Mouse (Mus musculus) embryonic facial prominence, embryonic 12.5 days (tissue): ENCODE results near the gene Pif1. TPM values are rescaled to one million over a fixed set of nuclear protein-coding genes. Genes with fewer than 3 reads are reported as not detected.

Experiments
- ATAC-seq: fragments of 200-750 bp; cut with Nextera tagmentation; 2 replicates; pipeline ENCODE4 v1.8.0; 2017; ENCODE audit not compliant: insufficient number of reproducible peaks, insufficient read depth, low FRiP score, low TSS enrichment
- H3K27ac ChIP-seq: fragments of 300-500 bp; sonication (generic); 2 replicates; pipeline ENCODE4 v1.5.1; 2016; ENCODE audit warnings: mild to moderate bottlenecking
- H3K27me3 ChIP-seq: fragments of 300-500 bp; sonication (generic); 2 replicates; pipeline ENCODE4 v1.6.1; 2016; ENCODE audit warnings: mild to moderate bottlenecking, moderate library complexity
- H3K36me3 ChIP-seq: fragments of 300-500 bp; sonication (generic); 2 replicates; pipeline ENCODE4 v1.6.1; 2016; ENCODE audit warnings: mild to moderate bottlenecking
- H3K4me1 ChIP-seq: fragments of 300-500 bp; sonication (generic); 2 replicates; pipeline ENCODE4 v1.6.1; 2016
- H3K4me2 ChIP-seq: fragments of 300-500 bp; sonication (generic); replicated peaks from 2 replicates; pipeline ENCODE4 v1.6.1; 2016; ENCODE audit warnings: mild to moderate bottlenecking, moderate library complexity
- H3K4me3 ChIP-seq: fragments of 300-500 bp; sonication (generic); 2 replicates; pipeline ENCODE4 v1.5.1; 2016; ENCODE audit warnings: mild to moderate bottlenecking
- H3K9ac ChIP-seq: fragments of 300-500 bp; sonication (generic); 2 replicates; pipeline ENCODE4 v1.6.1; 2016; ENCODE audit warnings: mild to moderate bottlenecking, moderate library complexity
- H3K9me3 ChIP-seq: fragments of 300-500 bp; sonication (generic); 2 replicates; pipeline ENCODE4 v1.6.1; 2016; ENCODE audit warnings: mild to moderate bottlenecking, moderate library complexity
- WGBS: fragments of 180-500 bp; shearing (Covaris S2); methylation state at CpG from one replicate; pipeline ENCODE4 v1.1.7; 2016; 5-methylcytosine and 5-hydroxymethylcytosine counted together
- polyA plus RNA-seq: library from polyadenylated mRNA; unstranded; fragments of >200 nt; fragmentation: Nextera tagmentation; extraction: Ambion mirVana; gene quantifications from 2 replicates; pipeline ENCODE4 v1.2.1, GENCODE M21; 2016

The Pif1 gene
- polyA plus RNA-seq, 1 experiment from 2014 or later, result 21.8 TPM

DNA sequence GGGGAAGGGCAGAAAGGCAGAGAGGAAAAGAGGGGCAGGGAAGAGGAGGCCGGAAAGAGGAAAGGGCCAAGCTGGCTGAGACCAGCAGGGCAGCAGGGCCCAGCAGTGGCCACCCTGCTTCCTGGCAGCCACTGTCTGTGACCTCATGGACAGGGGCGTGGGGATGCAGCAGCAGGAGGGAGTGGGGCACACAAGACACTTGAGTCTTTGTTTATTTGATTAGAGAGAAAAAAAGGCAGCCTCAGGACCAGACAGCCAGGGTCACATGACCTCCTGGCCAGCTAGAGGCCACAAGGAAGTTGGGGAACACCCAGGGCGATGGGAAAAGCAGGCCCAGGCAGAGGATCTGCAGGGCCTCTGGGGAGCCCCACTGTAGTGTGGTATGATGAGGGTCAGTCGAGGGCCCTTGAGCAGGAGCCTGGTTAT, 24.9 kb upstream of the Pif1 start:
- Histone ChIP-seq H3K27me3 (no peaks in the 10 kb centered on the region), H3K36me3 (peaks cover 45% of the 10 kb centered on the region), H3K9ac (no peak overlapping the region), H3K4me1 (peaks cover 11% of the 10 kb centered on the region), H3K9me3 (no peaks in the 10 kb centered on the region), H3K4me2 (no peak overlapping the region), H3K4me3 (no peak overlapping the region), H3K27ac (peak overlapping the region; percentile 46; the same call in 1 of the 2 replicates)
- ATAC-seq, result no peak
- WGBS, result 23% methylated on average over 4 of the region's 4 CpGs

- no peak for ATAC-seq
- Histone ChIP-seq H3K4me1 (peaks cover 11% of the 10 kb centered on the region), H3K9me3 (no peaks in the 10 kb centered on the region), H3K4me2 (no peak overlapping the region), H3K27me3 (no peaks in the 10 kb centered on the region), H3K27ac (no peak overlapping the region), H3K4me3 (no peak overlapping the region), H3K36me3 (peaks cover 38% of the 10 kb centered on the region), H3K9ac (no peak overlapping the region)
- WGBS, result 87% methylated on average over 5 of the region's 5 CpGs
These were observed 23.9 kb upstream of the Pif1 start for GRCm38 (mm10) chr9:65563073-65563472.

DNA sequence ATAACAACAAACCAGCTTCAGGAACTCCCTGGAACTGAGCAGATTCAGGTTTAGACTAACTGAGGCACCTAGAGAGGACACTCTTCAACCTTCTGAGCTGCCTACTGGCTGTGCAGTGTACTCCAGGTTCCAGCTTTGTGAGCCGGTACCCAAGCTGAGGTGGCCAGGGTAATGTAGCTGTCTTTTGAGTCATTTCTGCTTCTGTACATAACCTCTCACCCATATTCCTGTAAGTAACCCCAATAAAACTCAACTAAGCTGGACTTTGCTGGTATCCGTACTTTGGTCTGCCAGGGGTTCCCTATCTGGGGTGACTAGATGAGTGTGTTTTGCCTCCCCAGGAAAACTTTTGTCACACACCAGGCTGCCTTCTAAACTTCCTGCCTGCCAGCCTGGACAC, 22.3 kb upstream of the Pif1 start:
- no peak overlapping the region for H3K27ac ChIP-seq
- no peak for ATAC-seq
- H3K9ac ChIP-seq, result no peak overlapping the region
- no peak overlapping the region for H3K4me2 ChIP-seq
- H3K36me3 ChIP-seq, result peaks cover 41% of the 10 kb centered on the region
- H3K4me3 ChIP-seq, result no peak overlapping the region
- WGBS, result 97% methylated on average over 2 of the region's 2 CpGs
- peaks cover 11% of the 10 kb centered on the region for H3K4me1 ChIP-seq
- no peaks in the 10 kb centered on the region for H3K9me3 ChIP-seq
- H3K27me3 ChIP-seq, result no peaks in the 10 kb centered on the region

- no peak overlapping the region for H3K27ac ChIP-seq
- 95% methylated on average over 6 of the region's 6 CpGs for WGBS
- H3K4me2 ChIP-seq, result no peak overlapping the region
- H3K4me3 ChIP-seq, result no peak overlapping the region
- H3K27me3 ChIP-seq, result no peaks in the 10 kb centered on the region
- peaks cover 34% of the 10 kb centered on the region for H3K36me3 ChIP-seq
- H3K4me1 ChIP-seq, result peaks cover 4% of the 10 kb centered on the region; the same call in 1 of the 2 replicates
- no peak for ATAC-seq
- H3K9me3 ChIP-seq, result no peaks in the 10 kb centered on the region
- H3K9ac ChIP-seq, result no peak overlapping the region
These were observed 18.2 kb upstream of the Pif1 start for GRCm38 (mm10) chr9:65568787-65569186.

- Histone ChIP-seq H3K27me3 (no peaks in the 10 kb centered on the region), H3K4me2 (no peak overlapping the region), H3K27ac (0 out of 2 replicates have a peak overlapping the region, but pooled peaks have one; percentile 23), H3K36me3 (peaks cover 32% of the 10 kb centered on the region), H3K9me3 (no peaks in the 10 kb centered on the region), H3K4me3 (no peak overlapping the region), H3K4me1 (peaks cover 4% of the 10 kb centered on the region; the same call in 1 of the 2 replicates), H3K9ac (no peak overlapping the region)
- WGBS, result 73% methylated on average over 6 of the region's 6 CpGs
- no peak for ATAC-seq
These were observed 17.4 kb upstream of the Pif1 start for GRCm38 (mm10) chr9:65569491-65569971.

GRCm38 (mm10) chr9:65572837-65573236, 14.1 kb upstream of the Pif1 start:
- Histone ChIP-seq H3K4me2 (no peak overlapping the region), H3K9me3 (no peaks in the 10 kb centered on the region), H3K4me1 (peaks cover 26% of the 10 kb centered on the region), H3K9ac (no peak overlapping the region), H3K27me3 (no peaks in the 10 kb centered on the region), H3K36me3 (peaks cover 23% of the 10 kb centered on the region), H3K4me3 (no peak overlapping the region), H3K27ac (no peak overlapping the region)
- 92% methylated on average over 6 of the region's 6 CpGs for WGBS
- ATAC-seq, result no peak

DNA sequence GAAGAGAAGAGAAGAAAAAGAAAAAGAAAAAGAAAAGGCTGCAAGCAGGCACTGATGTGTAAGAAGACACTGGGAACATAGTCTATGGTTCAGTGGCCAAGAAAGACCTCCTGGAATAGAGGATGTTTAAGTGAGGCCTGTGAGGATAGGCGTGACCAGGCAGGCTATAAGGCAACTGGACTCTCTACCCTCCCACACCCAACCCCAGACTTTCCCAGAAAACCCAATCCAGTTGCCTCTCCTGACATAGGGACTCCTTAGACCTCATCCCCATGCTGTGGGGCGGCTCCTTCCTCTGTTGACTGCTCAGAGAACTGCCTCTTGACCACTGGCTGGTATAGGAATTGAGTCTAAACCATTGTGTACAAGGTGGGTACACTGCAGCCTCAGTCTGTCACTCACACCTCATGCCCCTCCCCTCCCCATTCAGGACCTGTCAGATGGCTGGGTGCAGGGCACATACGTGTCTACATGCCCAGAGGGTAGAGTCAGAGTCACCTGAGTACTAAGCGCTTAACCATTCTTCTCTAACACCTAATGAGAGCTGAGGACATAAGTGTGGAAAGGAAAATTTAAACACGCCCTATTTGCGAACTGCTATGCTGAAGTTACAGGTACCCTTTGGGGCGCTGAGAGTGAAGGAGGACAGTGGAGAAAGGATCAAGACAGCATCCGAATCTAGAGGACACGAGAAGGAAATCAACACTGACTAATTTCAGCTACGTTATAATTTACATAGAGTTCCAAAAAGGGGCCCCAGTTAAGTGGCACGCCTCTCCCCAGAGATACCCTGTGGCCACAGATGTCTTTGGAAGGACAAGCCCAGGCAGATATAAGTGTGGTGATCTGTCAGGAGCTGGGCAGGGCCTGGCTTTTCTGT, 12.2 kb upstream of the Pif1 start:
- Histone ChIP-seq H3K36me3 (peaks cover 14% of the 10 kb centered on the region), H3K27ac (peak overlapping the region; percentile 32; the same call in 1 of the 2 replicates), H3K4me2 (no peak overlapping the region), H3K9ac (no peak overlapping the region), H3K4me3 (no peak overlapping the region), H3K4me1 (peaks cover 41% of the 10 kb centered on the region), H3K27me3 (no peaks in the 10 kb centered on the region), H3K9me3 (no peaks in the 10 kb centered on the region)
- no peak for ATAC-seq
- WGBS, result 84% methylated on average over 11 of the region's 11 CpGs

- Histone ChIP-seq H3K4me1 (peaks cover 37% of the 10 kb centered on the region), H3K27me3 (no peaks in the 10 kb centered on the region), H3K9ac (no peak overlapping the region), H3K9me3 (no peaks in the 10 kb centered on the region), H3K27ac (peak overlapping the region; percentile 32; the same call in 1 of the 2 replicates), H3K4me2 (no peak overlapping the region), H3K36me3 (peaks cover 14% of the 10 kb centered on the region), H3K4me3 (no peak overlapping the region)
- no peak for ATAC-seq
- 71% methylated on average over 8 of the region's 8 CpGs for WGBS
These were observed 11.4 kb upstream of the Pif1 start for GRCm38 (mm10) chr9:65575393-65576196.

- H3K4me3 ChIP-seq, result no peak overlapping the region
- H3K4me2 ChIP-seq, result no peak overlapping the region
- H3K9ac ChIP-seq, result no peak overlapping the region
- peaks cover 37% of the 10 kb centered on the region for H3K4me1 ChIP-seq
- H3K9me3 ChIP-seq, result no peaks in the 10 kb centered on the region
- no peaks in the 10 kb centered on the region for H3K27me3 ChIP-seq
- H3K27ac ChIP-seq, result no peak overlapping the region; the same call in none of the 2 replicates
- WGBS, result 34% methylated on average over 7 of the region's 7 CpGs
- H3K36me3 ChIP-seq, result peaks cover 9% of the 10 kb centered on the region
- ATAC-seq, result no peak
These were observed 10.0 kb upstream of the Pif1 start for GRCm38 (mm10) chr9:65576861-65577510.

DNA sequence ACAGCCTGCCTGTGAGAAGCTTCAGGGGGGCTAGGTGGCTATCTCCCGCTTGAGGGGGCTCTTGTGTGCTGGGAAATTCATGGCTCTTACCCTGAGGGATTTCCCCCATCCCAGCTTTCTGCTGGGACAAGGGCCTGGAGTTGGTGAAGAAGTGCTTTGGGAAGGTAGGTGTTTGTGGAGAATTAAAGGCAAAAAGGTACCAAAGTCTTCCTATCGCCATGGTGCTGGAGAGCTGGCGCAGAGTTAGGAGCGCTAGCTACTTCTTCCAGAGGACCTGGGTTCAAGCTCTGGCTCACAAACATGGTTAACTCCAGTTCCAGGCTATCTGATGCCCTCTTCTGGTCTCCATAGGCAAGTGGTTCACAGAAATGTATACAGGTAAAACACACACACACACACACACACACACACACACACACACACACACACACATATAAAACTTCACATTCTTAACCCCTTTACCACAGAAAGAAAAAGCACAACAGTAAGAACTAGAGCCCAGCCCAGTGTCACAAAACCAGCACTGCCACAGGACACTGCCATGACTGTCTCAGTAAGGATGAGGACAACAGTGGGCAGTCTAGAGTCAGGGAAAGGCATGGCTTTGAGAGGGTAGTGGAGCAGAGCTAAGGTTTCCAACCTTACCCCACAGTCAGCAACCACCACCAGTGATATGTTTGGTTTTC, 9.3 kb upstream of the Pif1 start:
- Histone ChIP-seq H3K36me3 (peaks cover 3% of the 10 kb centered on the region), H3K27ac (no peak overlapping the region; the same call in 1 of the 2 replicates), H3K27me3 (no peaks in the 10 kb centered on the region), H3K9me3 (no peaks in the 10 kb centered on the region), H3K4me1 (peaks cover 37% of the 10 kb centered on the region), H3K4me2 (no peak overlapping the region), H3K4me3 (no peak overlapping the region), H3K9ac (no peak overlapping the region)
- ATAC-seq, result no peak
- WGBS, result 86% methylated on average over 4 of the region's 4 CpGs

GRCm38 (mm10) chr9:65578801-65579249, 8.1 kb upstream of the Pif1 start:
- ATAC-seq, result no peak
- Histone ChIP-seq H3K36me3 (no peaks in the 10 kb centered on the region), H3K4me2 (peak overlapping the region; percentile 70), H3K9ac (peak overlapping the region; percentile 75; the same call in 1 of the 2 replicates), H3K27ac (no peak overlapping the region), H3K4me1 (peaks cover 37% of the 10 kb centered on the region), H3K27me3 (no peaks in the 10 kb centered on the region), H3K4me3 (peak overlapping the region; percentile 59), H3K9me3 (no peaks in the 10 kb centered on the region)
- 53% methylated on average over 9 of the region's 9 CpGs for WGBS
